Mouse (Mus musculus) hematopoietic stem cell, adult 5-6 weeks (primary cell): ENCODE results near the gene Hdac10. TPM values are rescaled to one million over a fixed set of nuclear protein-coding genes. Genes with fewer than 3 reads are reported as not detected.

Experiments used
- ATAC-seq, 2 experiments: fragments of 125-278 bp in 1 of 2; replicated peaks in 1 of 2; 2 replicates each; pipeline ENCODE4 v1.8.0; 2016 to 2017; ENCODE audit warnings: inconsistent platforms in 2 of 2, mild to moderate bottlenecking in 2 of 2, moderate number of reproducible peaks in 2 of 2, low read depth in 1 of 2, moderate TSS enrichment in 1 of 2; ENCODE audit not compliant: low FRiP score in 2 of 2, poor library complexity in 2 of 2, severe bottlenecking in 2 of 2, insufficient read depth in 1 of 2, low TSS enrichment in 1 of 2
- total RNA-seq: library from RNA; stranded (forward); fragments of 172-1452, 232-1000 nt; gene quantifications from 2 replicates; pipeline ENCODE4 v1.2.3, GENCODE M21; 2017

Hdac10 gene
- total RNA-seq, 1 experiment from 2014 or later: 17.0 TPM

DNA sequence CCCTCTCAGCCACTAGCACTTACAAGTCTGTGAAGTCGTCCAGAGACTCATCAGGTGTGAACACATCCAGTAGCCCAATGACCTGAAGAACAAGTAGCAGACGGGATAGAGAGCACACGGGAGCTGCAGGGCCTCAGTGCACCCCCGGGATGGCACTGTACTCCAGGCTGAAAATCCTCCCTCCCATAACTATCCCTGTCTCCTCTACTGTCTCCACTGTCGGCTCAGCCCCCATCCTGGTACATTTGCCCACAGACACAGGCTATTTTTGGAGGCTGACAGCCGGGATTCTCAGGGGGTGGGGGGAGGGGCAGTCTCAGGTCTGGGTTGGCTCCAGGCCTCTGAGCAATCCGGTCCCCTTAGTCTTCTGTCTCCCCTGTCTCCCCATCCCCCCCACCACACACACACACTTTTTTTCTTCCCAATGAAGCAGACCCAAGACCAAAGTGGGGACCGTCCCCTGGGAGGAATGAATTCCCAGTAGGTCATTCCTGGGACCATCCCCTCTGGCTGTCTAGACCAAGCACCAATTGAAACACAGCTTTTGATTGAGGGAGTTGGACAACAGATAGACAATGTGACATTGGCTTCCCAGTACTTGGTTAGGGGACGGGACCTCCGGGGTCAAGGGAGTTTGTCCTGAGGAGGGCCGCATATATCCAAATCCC lies 9.0 kb upstream of the Hdac10 start:
- ATAC-seq: no peak

DNA sequence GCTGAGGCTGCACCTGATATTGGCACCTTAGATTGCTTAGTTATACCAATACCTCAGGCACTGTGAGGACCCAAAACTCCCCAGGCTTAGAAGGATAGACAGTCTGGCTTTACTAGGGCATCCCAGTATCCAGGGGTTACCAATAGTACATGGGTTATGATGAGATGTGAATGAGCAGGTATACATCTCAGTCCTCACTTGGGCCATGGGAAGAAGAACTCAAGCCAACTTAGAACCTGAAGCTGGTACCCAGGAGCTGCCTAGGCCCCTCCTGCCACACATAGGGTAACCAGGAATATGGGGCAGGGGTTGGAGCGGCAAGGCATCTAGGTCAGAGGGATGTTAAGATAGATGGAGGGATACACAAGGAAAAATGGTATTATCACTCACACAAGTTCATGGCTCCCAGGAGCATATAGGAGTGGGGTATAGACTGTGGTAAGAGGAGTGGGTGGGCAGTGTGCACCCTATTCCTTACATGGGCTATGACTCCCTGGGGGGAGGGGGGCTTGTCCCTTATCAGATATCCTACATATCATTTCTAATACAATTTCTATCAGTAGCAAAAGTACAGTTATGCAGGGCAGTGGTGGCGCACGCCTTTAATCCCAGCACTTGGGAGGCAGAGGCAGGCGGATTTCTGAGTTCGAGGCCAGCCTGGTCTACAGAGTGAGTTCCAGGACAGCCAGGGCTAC lies 8.1 kb upstream of the Hdac10 start:
- no peak for ATAC-seq

GRCm38 (mm10) chr15:89131316-89131715 lies 2.8 kb upstream of the Hdac10 start:
- ATAC-seq: peak; percentile 85 to 87

DNA sequence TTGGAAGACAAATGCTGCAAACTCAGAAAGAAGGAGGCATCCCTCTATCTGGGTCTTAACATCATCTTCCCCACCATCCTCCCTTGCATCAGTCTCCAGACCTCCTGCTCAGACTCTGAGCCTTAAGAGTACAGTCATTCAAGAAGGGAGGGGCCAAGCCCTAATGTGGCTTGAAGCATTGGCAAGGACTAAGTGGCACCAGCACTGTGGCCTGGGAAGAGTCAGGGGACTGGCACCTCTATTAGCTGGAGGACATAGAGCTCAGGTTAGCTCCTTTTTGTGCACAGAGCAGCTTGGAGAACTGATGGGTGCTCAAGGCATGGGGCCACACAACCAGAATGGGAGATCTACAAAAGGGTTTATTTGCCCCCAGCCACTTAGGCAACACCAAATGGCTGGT lies 1.7 kb upstream of the Hdac10 start:
- no peak for ATAC-seq

DNA sequence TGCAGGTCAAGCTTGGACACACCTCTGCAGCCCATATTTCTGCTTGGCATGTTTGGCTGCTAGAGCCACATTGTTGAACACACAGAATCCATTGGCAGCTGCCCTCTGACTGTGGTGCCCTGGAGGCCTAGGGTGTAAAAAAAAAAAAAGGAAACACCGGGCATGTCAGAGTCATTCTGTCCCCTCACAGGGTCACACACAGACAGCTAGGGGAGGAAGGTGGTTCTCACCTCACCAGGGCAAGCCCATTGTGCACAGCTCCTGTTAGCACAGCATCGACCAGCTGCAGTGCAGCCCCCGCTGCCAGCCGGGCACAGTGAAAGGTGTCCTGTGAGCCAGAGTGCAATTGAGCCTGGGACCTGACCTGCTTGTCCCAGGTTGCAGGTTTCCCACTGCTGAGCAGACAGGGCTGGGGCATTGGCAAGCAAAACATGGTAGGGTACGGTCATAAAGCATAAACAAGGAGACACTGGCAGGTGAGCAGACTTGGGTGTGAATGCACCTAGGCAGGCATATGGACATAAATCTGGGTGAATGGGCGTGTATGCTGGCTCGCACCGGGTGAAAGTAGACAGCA lies 1.0 kb downstream of the Hdac10 start:
- no peak for ATAC-seq

- ATAC-seq: no peak
Measured at GRCm38 (mm10) chr15:89126622-89127021, 1.9 kb downstream of the Hdac10 start.

DNA sequence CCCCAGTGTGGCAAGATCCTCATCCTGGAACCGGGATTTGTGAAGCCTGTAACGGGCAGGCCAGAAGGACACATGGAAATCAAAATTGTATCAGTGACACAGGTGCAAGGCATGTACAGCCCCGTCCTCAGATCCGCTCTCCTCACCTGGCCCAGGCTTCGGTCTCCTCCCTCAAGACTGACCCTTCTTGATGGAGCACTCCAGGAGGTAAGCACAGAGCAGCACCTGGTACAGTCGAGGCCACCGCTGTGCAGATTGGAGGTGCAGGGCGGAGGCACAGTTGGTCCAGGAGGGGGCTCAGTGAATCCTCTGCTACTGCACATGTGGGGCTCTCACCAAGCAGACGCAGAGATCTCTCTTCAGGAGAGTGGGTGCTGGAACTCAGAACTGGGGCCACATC lies 3.1 kb downstream of the Hdac10 start:
- ATAC-seq: no peak

GRCm38 (mm10) chr15:89124312-89124711 lies 4.2 kb downstream of the Hdac10 start:
- ATAC-seq: no peak

DNA sequence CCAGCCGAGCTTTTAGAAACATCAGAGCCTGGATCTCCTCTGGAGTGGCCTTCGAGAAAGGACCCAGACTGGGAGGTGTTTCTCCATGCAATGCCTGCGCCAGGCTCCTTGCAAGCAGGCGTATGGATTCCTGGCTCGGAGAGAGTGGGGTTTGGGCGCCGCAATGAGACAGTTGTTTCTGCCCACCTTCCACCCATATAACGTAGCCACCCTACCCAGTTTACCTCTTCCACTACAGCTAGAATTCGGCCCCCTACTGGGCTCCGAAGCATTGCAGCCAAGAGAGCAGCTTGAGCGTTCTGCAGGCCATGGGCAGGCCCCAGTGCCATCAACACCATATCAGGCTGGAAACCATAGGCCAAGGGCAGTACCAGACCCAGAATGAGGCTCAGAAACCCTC lies 4.9 kb downstream of the Hdac10 start:
- ATAC-seq: no peak

DNA sequence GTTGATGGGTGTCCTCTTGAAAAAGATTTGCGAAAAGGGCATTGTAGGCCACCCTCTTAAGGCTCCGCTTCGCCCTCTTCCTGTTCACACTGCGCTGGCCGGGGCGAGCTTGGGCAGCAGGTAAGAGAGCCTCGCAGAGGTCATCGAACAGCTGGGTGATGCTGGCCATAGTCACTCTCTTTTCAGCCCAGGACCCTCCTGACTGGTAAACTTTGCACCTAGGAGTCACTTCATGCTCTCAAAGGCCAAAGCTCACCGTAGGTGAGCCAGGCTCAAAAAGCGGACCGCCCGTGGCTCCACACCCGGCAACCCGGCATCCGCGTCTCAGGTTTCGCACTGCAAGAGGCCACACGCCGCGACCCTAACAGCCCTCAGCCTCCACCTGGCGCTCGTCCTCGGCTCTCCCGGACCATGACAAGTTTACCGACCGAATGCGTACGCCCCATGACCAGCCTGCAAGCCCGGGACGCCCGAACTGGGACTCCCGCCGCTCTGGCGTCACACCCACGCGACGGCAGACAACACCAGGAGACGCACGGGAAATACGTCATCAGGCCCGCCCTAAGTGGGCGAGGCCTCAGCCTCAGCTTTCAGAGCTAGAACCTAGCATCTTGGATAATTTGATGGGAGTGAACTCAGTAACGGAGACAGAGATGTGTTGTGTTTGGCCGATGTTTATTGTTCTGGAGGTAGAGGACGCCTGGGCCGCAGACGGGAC lies 5.7 kb downstream of the Hdac10 start, which contains the start of gene Tubgcp6:
TSS of gene Tubgcp6 (minus strand) at position 464 of the 718 bp plus-strand sequence.
- peak; percentile 88 to 93 for ATAC-seq

- no peak for ATAC-seq
Measured at GRCm38 (mm10) chr15:89118007-89118406, 10.5 kb downstream of the Hdac10 start.

GRCm38 (mm10) chr15:89110147-89110546 lies 18.4 kb downstream of the Hdac10 start:
- no peak for ATAC-seq

- no peak for ATAC-seq
Measured at GRCm38 (mm10) chr15:89106976-89107375, 21.5 kb downstream of the Hdac10 start.

GRCm38 (mm10) chr15:89106073-89106472 lies 22.4 kb downstream of the Hdac10 start:
- no peak for ATAC-seq

GRCm38 (mm10) chr15:89104425-89104824 lies 24.1 kb downstream of the Hdac10 start:
- ATAC-seq: no peak

DNA sequence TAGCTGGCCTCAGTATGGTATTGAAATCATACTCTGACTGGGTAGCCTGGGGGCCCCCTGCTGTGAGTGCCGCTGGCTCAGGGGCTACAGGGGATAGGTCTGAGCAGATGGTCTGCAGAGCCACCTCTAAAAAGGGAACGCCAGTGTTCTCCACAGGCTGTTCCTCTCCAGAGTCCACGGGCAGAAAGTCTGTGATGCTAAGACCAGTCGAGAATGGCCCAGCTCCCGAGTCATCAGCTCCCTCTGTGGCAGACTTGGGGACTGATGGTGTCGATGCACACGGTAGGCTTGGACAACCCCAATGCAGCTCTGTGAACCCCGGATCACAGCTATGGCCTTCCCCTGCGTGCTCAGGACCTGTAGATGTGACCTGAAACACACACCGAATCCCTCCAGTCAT lies 24.6 kb downstream of the Hdac10 start:
- ATAC-seq: no peak

DNA sequence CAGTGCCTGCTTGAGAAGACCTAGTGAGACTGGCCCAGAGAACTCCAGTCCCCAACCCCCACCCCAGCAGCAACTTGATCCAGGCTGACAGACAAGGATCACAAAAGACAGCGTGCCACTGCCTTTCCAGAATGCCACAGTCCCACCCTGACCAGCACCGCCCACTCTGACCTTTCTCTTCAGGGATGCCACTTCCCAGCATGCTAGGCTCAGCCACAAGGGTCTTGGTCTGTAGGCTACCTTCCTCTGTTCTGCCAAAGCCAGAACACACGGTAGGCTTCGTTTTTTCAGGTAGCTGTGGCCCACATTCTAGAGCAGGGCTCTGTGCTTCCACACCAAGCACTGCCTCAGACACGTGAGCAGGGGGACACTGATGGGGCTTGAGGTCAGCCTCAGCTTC lies 25.9 kb downstream of the Hdac10 start:
- no peak for ATAC-seq

GRCm38 (mm10) chr15:89100823-89101222 lies 27.7 kb downstream of the Hdac10 start:
- no peak for ATAC-seq
